Mouse (Mus musculus) heart, postnatal 0 days (tissue): ENCODE data around the gene Sema7a.

ENCODE experiments used
- CTCF ChIP-seq: IDR thresholded peaks from 2 replicates; pipeline ENCODE4 v1.5.1; 2016; ENCODE audit warnings: antibody characterized with exemption, control low read depth, low read depth
- EP300 ChIP-seq: IDR thresholded peaks from 2 replicates; pipeline ENCODE4 v1.6.1; 2016; ENCODE audit warnings: antibody characterized with exemption, low read depth

DNA sequence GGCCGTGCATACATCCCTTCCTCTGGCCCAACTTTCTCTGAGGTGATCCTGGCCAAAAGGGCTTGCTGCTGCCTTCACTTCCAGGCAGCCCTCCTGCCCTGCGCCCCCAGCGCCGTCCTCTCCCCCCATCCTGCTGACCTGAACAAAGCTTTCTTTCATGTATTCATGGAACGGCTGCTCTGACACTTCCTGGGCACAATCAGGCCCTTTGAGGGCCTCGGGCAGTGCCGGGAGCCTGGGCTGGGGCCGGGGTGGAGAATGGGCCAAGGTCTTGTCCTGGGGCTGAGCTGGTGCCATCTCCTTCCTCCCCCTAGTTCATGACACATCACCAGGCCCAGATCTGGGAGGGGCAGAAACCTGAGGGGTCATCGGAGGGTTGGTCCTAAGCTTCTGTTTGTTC is 10.6 kb downstream of the Sema7a start:
- TF ChIP-seq CTCF (no peak), EP300 (no peak)
